Mouse (Mus musculus) gastrocnemius, adult 18-20 months (tissue): ENCODE data around the gene Tlr9. TPM values are rescaled to one million over a fixed set of nuclear protein-coding genes. Genes with fewer than 3 reads are reported as not detected.

Source experiments
- DNase-seq: peaks from one replicate; pipeline ENCODE4 v3.0.0; 2021; ENCODE audit warnings: low spot score
- total RNA-seq, 2 experiments: library from RNA; stranded (reverse); gene quantifications; 2 replicates each; pipeline ENCODE4 v1.2.3; 2021

The Tlr9 gene
- total RNA-seq, 2 experiments from 2014 or later = 0.11 TPM; not detected in 1

DNA sequence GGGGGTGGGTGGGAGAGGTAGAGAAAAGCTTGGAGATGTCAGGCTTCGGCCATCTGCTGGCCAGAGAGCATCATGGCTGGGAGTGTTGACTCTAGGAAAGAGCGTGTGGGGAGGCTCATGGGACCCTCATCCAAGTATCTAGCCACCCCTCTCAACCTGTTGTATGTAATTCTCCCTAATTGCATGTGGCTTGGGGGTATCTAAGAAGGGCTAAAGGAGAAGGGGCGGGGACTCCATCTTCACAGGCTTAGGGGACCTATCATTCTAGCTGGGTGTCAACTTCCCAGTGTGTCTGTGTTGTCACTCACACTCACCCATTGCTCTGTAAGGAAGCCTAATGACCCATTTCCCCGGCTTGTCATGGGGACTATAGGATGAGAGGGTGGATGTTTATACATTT is 9.4 kb downstream of the Tlr9 start:
- DNase-seq = no peak

DNA sequence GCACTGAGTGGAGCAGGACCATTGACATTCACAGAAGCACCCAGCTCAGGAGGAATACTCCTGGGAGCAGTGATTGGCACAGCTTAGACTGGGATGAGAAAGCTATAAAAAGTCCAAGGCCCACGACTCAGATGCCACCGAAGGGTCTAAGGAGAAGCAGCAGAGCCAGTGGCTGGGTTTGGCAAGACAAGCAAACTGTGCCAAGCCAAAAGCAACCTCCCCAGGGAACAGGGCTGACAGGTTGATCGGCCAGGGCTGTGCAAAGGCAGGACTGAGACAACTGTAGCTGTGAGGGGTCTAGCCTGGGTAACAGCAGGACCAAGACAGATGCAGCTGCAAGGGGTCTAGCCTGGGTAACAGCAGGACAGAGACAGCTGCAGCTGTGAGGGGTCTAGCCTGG is 10.6 kb downstream of the Tlr9 start:
- DNase-seq = no peak

DNA sequence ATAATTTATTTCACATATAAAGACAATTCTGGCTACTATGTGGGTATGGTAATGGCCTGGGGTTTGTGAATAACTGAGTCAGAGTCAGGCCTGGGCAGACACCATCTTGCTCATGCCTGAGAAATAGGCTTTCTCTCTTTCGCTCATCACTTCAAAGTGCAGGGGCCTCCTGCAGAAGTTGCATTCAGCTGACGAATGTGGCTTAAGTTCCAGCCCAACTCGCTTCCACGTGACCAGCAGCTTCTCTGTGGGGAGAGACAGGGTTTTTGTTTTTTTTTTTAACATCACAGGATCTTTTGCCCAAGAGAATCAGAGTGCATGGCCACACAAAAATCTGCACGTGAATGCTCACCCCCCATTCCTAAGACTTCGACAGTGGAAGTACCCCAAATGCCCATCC is 11.6 kb downstream of the Tlr9 start:
- no peak for DNase-seq

DNA sequence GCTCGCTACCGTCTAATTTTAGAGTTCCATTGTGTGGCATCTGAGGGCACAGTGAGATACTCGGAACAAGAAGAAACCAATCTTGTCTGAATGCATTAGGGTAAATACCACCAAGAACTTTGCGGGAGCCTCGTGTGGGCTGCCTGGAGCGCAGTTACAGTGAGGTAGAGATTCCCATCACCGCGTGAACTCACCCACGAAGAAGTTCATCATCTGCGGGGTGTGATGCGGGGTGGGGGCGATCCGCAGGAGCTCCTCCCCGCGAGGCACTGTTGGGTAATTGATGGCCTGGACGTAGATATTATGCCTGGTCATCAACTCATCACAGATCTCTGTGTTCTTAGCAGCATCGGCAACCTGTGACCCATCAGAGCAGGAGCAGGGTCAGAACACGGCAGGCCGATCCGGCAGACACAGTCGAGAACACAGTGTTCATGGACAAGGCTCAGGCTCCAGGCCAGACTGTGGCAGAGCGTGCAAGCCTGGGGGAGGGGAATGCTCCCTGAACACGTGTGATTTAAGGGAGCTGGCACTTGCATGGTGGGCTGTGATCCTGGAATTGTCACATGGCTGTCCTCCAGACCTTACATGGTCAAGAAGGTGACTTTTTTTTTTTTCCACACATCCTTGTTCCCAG is 12.9 kb downstream of the Tlr9 start:
- DNase-seq = peak; percentile 58

DNA sequence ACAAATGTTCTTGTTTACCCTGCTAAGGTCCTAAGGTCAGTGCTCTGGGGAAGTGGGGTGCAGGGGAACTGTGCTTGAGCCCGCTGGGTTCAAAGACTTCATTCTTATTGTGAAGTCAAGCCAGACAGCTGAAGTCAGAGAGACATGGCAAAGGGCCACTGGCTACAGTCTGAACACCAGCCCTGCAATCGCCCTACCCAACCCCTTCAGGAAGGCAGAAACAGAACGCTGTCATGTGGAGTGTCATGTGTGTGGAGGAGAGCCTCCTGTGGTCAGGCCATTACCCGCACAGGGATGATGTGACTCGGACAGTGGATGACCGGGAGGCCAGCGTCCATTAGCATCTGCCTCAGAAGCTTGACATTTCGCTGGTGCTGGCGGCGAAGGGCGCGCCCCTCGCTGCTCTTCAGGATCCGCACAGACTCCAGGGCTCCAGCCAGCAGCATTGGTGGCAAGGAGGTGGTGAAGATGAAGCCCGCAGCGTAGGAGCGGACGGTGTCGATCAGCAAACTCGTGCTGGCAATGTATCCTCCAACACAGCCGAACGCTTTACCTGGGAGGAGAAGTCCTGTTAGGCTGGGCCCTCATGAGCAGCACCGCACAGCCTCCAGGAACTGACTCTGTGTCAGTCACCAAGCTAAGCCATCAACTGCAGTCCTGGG is 13.9 kb downstream of the Tlr9 start:
- DNase-seq = no peak

DNA sequence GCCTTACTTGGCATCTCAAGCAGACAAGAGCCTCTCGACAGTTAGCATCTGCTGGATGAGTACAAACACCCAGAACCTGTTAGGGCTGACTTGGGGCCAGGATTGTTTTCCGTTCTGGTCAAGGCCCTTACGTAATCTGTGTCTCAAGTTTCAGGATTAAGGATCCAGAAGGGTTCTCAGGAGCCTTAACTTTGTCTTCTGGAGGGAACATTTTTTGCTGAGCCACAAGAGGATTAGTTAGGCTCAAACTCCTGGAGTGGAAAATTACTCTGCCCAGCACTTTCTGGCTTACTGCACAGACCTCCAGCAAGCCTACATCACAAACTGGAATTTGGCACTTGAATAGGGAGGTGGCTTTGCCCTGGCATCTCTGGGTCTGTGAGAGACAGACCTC is 14.4 kb downstream of the Tlr9 start:
- peak; percentile 68 for DNase-seq

DNA sequence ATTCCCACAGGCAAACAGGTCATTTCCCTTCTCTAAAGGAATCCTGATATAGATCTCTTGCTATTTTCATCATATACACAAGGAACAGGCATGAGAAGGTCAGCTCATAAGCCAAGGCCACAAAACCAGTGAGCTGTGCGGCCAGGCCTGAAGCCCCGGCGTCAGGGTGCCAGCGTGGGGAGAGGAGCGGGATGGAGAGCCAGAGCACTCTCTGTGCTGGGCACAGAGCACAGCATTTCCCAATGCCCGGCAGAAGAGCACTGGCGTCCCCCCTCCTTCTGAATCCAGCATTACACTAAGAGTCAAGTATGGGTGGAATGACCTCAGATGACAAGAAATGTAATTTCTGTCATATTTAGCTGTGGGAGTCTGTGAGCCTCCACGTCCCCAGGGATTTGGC is 15.0 kb downstream of the Tlr9 start:
- DNase-seq = no peak

DNA sequence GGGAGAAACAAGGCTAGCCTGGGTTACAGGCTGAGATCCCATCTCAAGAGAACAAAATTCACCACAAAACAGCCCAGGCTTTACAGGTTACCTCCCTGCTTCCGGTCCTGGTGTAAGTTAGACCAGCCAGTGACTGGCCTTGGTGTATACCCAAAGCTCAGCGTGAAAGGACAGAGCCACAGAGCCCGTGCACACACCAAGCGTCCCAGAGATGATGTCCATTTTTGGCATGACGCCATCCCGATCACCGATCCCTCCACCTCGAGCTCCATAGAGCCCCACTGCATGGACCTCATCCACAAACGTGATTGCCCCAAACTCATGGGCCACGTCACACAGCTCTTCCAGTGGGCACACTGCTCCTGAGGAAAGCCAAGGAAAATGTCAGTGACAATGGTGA is 15.5 kb downstream of the Tlr9 start:
- DNase-seq = no peak

DNA sequence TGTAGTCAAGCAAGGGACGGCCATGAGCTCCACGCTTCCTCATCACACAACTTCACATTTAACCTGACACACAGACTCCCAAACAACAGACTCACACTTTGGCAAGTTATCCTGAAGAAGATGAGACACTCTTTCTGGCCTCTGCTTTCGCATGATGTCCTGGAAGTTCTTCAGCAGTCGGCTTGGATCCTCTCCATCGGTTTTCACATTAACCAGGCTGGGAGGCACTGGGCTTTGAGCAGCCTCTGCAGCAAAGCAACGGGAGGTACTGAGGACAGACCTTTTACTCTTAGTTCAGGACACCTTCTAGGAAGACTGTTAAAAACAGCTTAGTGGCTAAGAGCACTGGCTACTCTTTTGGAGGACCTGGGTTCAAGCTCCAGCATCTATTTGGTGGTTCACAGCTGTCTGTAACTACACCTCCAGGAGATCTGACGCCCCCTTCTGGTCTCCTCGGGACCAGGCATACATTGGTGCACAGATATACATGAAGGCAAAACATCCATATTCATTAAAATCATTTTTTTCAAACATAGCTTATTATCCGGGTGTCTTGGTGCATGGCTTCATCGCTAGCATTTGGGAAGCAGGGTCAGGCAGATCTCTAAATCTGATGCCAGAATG is 19.3 kb downstream of the Tlr9 start:
- DNase-seq = no peak

DNA sequence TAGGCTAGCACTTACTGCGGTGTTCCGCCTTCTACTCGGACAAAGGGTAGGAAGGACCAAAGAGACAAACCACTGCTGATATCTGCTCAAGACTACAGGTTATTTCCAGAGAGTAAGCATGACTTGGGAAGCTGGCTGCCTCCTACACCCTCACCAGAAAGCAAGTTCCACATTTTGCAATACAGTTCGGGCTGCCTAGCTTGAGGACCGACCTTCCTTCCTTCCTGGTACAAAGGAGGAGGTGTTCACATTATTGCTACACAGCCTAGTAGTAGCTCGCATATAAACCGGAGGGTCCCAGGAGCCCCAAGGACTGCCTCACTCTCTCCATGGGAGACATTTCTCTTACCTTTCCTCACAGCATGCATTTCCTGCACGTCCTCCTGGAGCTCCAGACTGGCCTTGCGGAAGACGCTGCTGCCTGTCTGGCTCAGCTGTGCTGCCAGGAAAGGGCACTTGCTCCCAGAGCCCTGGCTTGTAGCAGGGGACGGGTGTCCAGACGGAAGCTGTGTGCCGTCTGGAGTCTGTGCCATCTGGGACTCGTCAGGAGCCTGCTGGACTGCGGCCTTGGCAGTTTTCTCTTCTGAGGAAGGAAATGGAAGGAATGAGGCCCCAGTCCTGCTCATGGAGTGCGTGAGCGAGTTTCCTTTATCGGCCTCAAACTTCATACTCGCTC is 20.6 kb downstream of the Tlr9 start:
- DNase-seq = no peak

DNA sequence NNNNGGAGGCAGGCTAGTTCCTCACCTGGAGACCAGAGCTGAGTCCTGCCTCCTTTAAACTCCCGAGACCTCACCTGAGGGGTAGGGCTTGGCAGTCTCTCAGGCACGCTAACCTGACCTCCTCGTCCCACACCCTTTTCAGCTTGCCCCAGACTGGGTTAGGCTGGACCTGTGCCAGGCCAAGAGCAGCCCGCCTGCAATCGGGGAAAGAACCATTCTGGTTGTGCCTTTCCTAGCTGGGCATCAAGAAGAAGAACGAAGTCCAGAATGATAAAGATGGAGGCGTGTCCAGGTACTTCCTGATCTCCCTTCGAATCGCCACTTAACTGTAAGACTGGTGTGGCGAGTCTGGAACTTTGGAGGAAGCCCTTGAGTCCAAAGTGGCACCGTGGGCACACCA is 27.2 kb downstream of the Tlr9 start:
- no peak for DNase-seq

DNA sequence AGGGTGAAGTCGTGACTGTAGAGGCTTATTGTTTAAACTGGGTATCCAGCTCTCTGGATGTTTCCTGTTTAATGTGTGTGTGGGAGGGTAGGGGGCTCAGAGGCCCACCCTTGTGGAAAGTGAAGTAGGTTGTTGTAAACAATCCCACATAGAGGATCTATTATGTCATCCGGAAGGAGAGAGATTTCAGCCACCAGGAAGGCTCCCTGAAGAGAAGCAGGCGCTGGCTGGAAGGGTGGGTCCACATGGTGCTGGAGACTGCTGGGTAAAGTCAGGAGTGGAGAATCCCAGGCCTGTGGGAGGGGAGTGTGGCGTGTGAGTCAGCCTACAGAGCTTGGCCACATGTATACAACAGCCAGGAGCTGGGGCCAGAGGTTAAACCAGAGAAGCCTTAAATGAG is 27.8 kb downstream of the Tlr9 start:
- DNase-seq = no peak

DNA sequence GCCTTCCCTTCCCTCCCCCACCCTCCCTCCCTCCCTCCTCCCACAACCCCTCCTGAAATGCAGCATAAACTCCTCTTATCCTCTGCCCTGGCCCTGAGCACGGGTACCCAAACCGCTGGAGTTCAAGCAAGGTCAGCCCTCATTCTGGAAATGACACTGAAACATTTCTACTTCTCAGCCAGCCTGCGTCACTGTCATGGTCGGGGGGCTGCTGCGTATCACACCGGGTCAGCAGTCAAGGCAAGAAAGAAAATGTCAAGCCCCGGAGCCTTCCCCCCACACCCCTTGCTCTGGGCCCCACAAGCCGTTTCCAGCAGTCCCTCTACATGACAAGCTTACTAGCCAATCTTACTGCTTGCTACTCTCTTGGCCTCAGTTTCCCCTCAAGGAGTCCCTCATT is 28.7 kb downstream of the Tlr9 start:
- DNase-seq = no peak

DNA sequence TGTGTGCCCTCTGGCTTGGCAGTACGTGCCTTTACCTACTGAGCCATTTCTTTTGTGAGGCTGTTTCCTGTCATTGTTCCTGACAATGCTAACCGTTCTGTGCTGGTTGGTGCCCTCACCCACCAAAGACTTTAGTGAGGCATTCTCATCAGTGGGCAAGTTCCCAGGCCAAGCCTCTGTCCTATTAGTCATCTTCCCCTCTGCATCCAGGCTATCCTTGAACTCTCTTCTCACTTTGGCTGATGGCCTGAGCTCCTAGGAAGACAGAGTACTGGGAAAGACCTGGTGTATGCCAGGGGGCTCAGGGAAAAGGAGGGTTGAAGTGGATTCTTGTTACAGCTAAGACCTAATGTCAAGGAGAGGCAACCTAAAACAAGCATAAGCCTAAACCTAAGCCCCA is 31.6 kb downstream of the Tlr9 start:
- DNase-seq = no peak

DNA sequence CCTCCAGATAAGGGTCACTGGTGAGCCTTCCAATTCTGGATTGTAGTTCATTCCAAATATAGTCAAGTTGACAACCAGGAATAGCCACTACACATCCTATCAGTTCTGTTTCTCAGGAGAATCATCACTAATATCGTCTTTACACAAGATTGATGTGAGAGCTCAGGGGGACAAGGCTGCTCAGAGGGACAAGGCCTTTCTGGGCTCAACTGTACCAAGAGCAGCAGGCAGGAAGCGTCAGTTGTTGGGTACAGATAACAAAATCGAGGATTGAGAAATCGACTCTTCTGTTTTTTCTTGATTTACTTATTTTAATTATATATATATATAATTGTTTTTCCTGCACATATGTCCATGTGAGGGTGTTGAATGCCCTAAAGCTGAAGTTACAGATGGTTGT is 36.0 kb downstream of the Tlr9 start:
- DNase-seq = no peak

DNA sequence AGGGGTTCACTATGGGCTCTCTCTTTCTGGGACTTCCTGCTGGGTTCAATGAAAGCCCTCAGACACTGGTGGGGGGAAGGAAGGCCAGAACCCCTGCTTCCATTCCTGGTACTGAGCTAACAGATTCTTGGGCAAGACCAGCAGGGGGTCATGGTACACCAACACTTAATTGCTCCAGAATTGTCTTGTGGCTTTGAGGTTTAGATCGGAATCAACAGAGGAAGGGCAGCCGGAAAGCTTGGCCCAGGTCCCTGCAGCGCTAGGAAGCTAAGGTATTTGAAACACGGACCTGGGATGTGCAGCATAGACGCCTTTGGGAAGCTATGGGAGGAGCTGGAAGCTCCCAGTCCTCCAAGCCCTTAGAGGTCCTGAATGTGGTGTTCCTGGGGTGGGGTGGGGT is 36.6 kb downstream of the Tlr9 start:
- DNase-seq = no peak

DNA sequence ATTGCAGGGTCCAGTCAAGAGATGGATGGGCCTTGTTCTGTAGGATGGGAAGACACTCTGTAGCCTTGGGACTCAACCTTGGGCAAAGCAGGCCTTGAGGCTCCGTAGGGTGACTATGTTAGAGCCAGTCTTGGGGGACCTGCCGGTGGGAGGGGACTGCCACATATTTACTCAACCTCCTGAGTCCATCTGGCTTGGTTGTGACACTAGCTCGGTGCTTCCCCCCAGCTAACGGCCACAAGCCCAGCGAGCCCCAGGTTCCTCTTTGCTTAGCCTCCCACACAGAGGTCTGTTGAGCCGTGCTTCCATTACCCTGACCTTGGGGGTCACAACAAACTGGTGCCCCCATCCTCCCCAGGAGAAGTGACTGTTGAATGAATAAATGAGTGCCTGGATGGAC is 38.7 kb downstream of the Tlr9 start:
- no peak for DNase-seq

DNA sequence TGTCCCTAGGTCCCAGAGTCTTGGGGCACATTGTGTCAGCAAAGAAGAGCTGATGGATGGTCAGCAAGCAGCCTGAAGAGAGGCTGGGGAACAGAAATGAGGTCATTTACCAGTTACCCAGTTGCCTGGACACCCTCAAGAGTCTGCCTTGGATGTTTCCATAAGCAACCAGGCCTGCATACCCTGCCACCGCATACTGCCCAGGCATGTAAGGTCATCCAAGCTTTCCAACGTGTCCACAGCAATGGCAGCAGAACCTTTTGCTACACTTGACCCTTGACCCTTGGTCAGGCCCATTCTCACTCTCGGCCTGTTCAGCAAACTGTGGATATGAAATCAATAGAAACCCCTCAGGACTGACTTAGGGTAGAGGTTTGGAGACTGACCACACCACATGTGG is 39.1 kb downstream of the Tlr9 start:
- DNase-seq = no peak

DNA sequence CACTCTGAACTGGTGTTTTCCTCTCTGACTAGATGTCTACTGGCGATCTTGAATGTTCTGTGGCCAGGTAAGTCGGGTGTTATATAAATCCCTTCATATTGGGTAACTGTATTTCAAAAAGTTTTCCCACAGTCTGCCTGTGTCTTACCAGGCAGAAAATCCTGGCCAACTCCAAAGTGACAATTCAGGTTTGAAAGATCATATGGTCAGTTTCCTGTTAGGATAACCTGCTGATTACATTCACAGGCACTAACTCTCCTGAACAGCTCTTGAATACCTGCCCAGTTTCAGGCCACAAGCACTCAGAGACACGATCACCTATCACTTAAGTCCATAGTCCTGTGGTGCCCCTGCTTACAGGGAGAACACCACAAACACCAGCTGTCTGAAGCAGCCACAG is 39.7 kb downstream of the Tlr9 start:
- no peak for DNase-seq

DNA sequence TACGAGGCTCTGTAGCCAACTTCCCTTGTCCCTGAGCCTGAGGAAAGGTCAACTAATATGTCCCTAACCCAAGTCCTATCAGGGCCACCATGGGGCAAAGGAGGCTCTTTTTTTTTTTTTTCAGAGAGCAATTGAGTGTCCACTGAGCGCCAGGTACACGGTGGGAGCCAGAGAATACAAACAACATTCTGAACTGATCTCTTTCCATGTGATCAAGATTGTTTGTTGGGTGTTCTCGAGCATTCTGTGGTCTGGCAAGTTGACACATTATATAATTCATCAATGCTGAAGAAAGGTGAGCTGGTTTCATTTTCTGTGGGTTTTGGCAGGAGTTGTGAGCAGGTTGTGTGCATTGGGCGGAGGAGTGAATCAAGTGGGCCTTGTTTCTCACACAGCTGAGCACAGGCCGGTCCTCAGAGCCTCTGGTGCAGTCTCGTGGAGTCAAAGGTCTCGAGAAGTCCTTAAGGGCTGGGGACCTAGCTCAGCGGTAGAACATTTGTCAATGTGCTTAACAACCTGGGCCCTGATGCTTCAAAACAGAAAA is 41.1 kb downstream of the Tlr9 start:
- DNase-seq = no peak

DNA sequence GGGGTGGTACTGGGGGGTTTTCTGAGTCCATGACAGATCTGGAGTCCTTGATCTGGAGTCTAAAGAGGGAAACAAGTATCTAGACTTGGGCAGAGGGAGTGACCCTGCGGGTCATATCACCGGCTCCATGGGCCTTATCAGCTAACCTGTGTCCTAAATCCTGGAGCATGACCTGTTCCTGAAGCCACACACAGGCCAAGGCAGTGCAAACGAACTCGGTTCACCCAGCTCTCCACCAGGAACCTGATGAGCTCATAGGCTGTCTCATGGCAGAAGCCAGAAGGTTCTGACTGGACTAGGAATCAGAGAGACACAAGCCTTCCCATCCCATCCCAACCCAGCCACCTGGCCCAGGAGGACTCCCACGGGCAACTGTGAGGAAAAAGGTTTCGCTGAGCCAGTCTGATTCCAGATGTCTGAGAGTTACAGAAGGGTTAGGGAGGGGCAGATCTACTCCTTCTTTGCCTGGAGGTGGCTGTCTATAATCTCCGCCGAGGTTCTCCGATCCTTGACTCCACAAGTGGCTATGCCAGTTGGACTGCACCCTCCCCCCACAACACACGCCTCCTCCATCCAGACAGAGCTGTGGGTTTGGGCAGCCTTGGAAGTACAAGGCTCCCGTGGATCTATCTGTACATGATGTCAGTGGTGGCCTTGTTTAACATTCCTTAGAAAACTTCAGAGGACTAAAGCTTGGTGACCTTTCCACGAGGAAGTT is 43.1 kb downstream of the Tlr9 start:
- DNase-seq = no peak
